Comparison of ENCODE assay signal across 8 mouse cellular contexts in the genomic region with DNA sequence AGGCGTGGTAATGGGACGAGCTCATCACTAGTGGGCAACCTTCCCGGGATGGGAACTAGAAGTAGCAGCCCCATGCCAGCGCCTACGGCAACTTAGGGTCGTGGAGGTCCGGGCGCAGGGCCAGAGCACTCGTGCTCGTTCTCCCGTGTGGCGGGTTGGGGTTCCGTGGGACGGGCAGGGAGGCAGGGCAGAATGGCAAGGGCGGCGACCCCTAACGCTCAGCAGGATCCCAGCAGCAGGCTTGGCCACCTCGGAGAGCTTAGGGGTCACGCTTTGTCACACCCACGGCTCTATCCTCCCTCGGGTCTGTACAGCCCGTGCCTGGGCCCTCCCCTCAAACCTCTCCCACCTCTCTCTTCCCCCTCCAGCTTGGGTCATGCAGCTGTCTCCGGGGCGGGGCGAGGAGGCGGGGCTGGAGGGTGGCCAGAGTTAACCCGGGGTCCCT. TPM values are rescaled to one million over a fixed set of nuclear protein-coding genes. Genes with fewer than 3 reads are reported as not detected.
A peak's percentile ranks its signal among the peaks of the same experiment; 100 is the strongest.
DNase-seq lines count a peak whose midpoint lies in the region; ATAC-seq lines count a peak whose summit lies in the region.

No protein-coding gene starts in this region.

- 37% methylated on average over 27 of the region's 27 CpGs for WGBS in kidney, embryonic 16.5 days
- 25% methylated on average over 27 of the region's 27 CpGs for WGBS in heart, embryonic 11.5 days (ENCODE audit: insufficient replicate concordance)
- WGBS in limb, embryonic 15.5 days = 24% methylated on average over 27 of the region's 27 CpGs
- 29% methylated on average over 27 of the region's 27 CpGs for WGBS in stomach, embryonic 16.5 days

- H3K4me3 ChIP-seq in kidney, embryonic 16.5 days (ENCODE audit: low read length) = peak overlapping the region; percentile 26
- H3K4me3 ChIP-seq in heart, embryonic 11.5 days (ENCODE audit: low read depth, low read length) = peak overlapping the region; percentile 21; the same call in 1 of the 2 replicates
- H3K4me3 ChIP-seq in limb, embryonic 15.5 days = peak overlapping the region; percentile 10; the same call in 1 of the 2 replicates
- H3K4me3 ChIP-seq in stomach, embryonic 16.5 days (replicated peaks; ENCODE audit: low read length) = peak overlapping the region; percentile 18

- no peak overlapping the region for H3K27ac ChIP-seq in kidney, embryonic 16.5 days (ENCODE audit: low read length)
- no peak overlapping the region for H3K27ac ChIP-seq in heart, embryonic 11.5 days (ENCODE audit: low read depth, low read length)
- H3K27ac ChIP-seq in limb, embryonic 15.5 days = no peak overlapping the region
- H3K27ac ChIP-seq in stomach, embryonic 16.5 days (ENCODE audit: low read length) = no peak overlapping the region

- peak overlapping the region; percentile 38 for H3K4me2 ChIP-seq in kidney, embryonic 16.5 days (replicated peaks; ENCODE audit: low read depth, low read length)
- H3K4me2 ChIP-seq in heart, embryonic 11.5 days = peak overlapping the region; percentile 51
- peak overlapping the region; percentile 34 for H3K4me2 ChIP-seq in limb, embryonic 15.5 days
- peak overlapping the region; percentile 44 for H3K4me2 ChIP-seq in stomach, embryonic 16.5 days (ENCODE audit: low read depth, low read length)

- H3K27me3 ChIP-seq in kidney, embryonic 16.5 days (ENCODE audit: insufficient read depth, low read length) = no peaks in the 10 kb centered on the region
- no peaks in the 10 kb centered on the region for H3K27me3 ChIP-seq in heart, embryonic 11.5 days (ENCODE audit: control insufficient read depth, insufficient read depth, low read length)
- no peaks in the 10 kb centered on the region for H3K27me3 ChIP-seq in limb, embryonic 15.5 days
- H3K27me3 ChIP-seq in stomach, embryonic 16.5 days (ENCODE audit: control insufficient read depth, insufficient read depth, low read length) = no peaks in the 10 kb centered on the region

- H3K4me1 ChIP-seq in kidney, embryonic 16.5 days (ENCODE audit: insufficient read depth, low read length) = no peaks in the 10 kb centered on the region
- H3K4me1 ChIP-seq in heart, embryonic 11.5 days (ENCODE audit: control insufficient read depth, insufficient read depth, low read length) = no peaks in the 10 kb centered on the region
- H3K4me1 ChIP-seq in limb, embryonic 15.5 days = 0 out of 2 replicates have a peak, but pooled peaks cover 3% of the 10 kb centered on the region
- no peaks in the 10 kb centered on the region for H3K4me1 ChIP-seq in stomach, embryonic 16.5 days (ENCODE audit: control insufficient read depth, insufficient read depth, low read length)

- H3K9ac ChIP-seq in kidney, embryonic 16.5 days (replicated peaks; ENCODE audit: low read length) = no peak overlapping the region
- no peak overlapping the region for H3K9ac ChIP-seq in heart, embryonic 11.5 days (ENCODE audit: low read depth, low read length)
- no peak overlapping the region for H3K9ac ChIP-seq in limb, embryonic 15.5 days
- H3K9ac ChIP-seq in stomach, embryonic 16.5 days (ENCODE audit: low read length) = no peak overlapping the region

- no peak for DNase-seq in kidney, adult 11 months
- DNase-seq in ZHBTc4 (ENCODE audit: low read depth, low spot score) = peak; percentile 79
- no peak for DNase-seq in c-Kit-positive CD71-positive TER-119-positive erythroid progenitor cells, embryonic 14.5 days (ENCODE audit: low spot score)
- no peak for DNase-seq in adrenal gland, adult 2 months

- peaks cover 11% of the 10 kb centered on the region for H3K9me3 ChIP-seq in kidney, embryonic 16.5 days (ENCODE audit: low read length)
- peaks cover 15% of the 10 kb centered on the region; the same call in 1 of the 2 replicates for H3K9me3 ChIP-seq in heart, embryonic 11.5 days (replicated peaks; ENCODE audit: control insufficient read depth, low read length)
- no peaks in the 10 kb centered on the region; the same call in 1 of the 2 replicates for H3K9me3 ChIP-seq in limb, embryonic 15.5 days
- 0 out of 2 replicates have a peak, but pooled peaks cover 8% of the 10 kb centered on the region for H3K9me3 ChIP-seq in stomach, embryonic 16.5 days (replicated peaks; ENCODE audit: control insufficient read depth, low read length)

- ATAC-seq in kidney, embryonic 16.5 days (ENCODE audit: low FRiP score, low TSS enrichment) = peak; percentile 59; the same call in 1 of the 2 replicates
- peak; percentile 55 for ATAC-seq in heart, embryonic 11.5 days (replicated peaks; ENCODE audit: insufficient number of reproducible peaks, low FRiP score, low TSS enrichment)
- no peak for ATAC-seq in limb, embryonic 15.5 days (ENCODE audit: insufficient number of reproducible peaks, low FRiP score, low TSS enrichment, low read depth)
- ATAC-seq in stomach, embryonic 16.5 days (ENCODE audit: insufficient read depth, low FRiP score) = peak; percentile 17; the same call in 1 of the 2 replicates

- H3K36me3 ChIP-seq in kidney, embryonic 16.5 days (ENCODE audit: insufficient read depth, low read length) = no peaks in the 10 kb centered on the region
- no peaks in the 10 kb centered on the region for H3K36me3 ChIP-seq in heart, embryonic 11.5 days (ENCODE audit: control insufficient read depth, insufficient read depth, low read length)
- no peaks in the 10 kb centered on the region for H3K36me3 ChIP-seq in limb, embryonic 15.5 days
- no peaks in the 10 kb centered on the region for H3K36me3 ChIP-seq in stomach, embryonic 16.5 days (ENCODE audit: control insufficient read depth, insufficient read depth, low read length)

RNA-seq across cellular contexts. Expression of a gene that starts 32.7 kb away (rescaled TPM):
- 9.2 and 11.5 TPM in 2 replicates for polyA plus RNA-seq in kidney, embryonic 16.5 days (2015; fragmentation: Nextera tagmentation; extraction: Ambion mirVana)
- polyA plus RNA-seq in heart, embryonic 11.5 days (2014; fragmentation: Nextera tagmentation; extraction: Ambion mirVana) = 14.4 and 16.7 TPM in 2 replicates
- 11.3 and 12.4 TPM in 2 replicates for polyA plus RNA-seq in limb, embryonic 15.5 days (2015; fragmentation: Nextera tagmentation; extraction: Ambion mirVana)
- polyA plus RNA-seq in stomach, embryonic 16.5 days (2015; fragmentation: Nextera tagmentation; extraction: Ambion mirVana) = 10.7 and 12.1 TPM in 2 replicates
- total RNA-seq in adrenal gland, adult 2 months (2021) = 10 to 100 TPM; 19.8 to 23.3 TPM
- polyA plus RNA-seq in adrenal gland, adult 2 months (2012; rRNA removed) = 9.7 and 10.4 TPM in 2 replicates

RNA-seq across cellular contexts. Expression of a gene that starts 52.0 kb away (rescaled TPM):
- not detected in 2 replicates for polyA plus RNA-seq in kidney, embryonic 16.5 days (2015; fragmentation: Nextera tagmentation; extraction: Ambion mirVana)
- not detected in 2 replicates for polyA plus RNA-seq in heart, embryonic 11.5 days (2014; fragmentation: Nextera tagmentation; extraction: Ambion mirVana)
- polyA plus RNA-seq in limb, embryonic 15.5 days (2015; fragmentation: Nextera tagmentation; extraction: Ambion mirVana) = not detected in 2 replicates
- polyA plus RNA-seq in stomach, embryonic 16.5 days (2015; fragmentation: Nextera tagmentation; extraction: Ambion mirVana) = not detected in 2 replicates
- total RNA-seq in adrenal gland, adult 2 months (2021) = not detected
- not detected in 2 replicates for polyA plus RNA-seq in adrenal gland, adult 2 months (2012; rRNA removed)
